8 mouse cellular contexts compared by ENCODE assay signal in the genomic region with DNA sequence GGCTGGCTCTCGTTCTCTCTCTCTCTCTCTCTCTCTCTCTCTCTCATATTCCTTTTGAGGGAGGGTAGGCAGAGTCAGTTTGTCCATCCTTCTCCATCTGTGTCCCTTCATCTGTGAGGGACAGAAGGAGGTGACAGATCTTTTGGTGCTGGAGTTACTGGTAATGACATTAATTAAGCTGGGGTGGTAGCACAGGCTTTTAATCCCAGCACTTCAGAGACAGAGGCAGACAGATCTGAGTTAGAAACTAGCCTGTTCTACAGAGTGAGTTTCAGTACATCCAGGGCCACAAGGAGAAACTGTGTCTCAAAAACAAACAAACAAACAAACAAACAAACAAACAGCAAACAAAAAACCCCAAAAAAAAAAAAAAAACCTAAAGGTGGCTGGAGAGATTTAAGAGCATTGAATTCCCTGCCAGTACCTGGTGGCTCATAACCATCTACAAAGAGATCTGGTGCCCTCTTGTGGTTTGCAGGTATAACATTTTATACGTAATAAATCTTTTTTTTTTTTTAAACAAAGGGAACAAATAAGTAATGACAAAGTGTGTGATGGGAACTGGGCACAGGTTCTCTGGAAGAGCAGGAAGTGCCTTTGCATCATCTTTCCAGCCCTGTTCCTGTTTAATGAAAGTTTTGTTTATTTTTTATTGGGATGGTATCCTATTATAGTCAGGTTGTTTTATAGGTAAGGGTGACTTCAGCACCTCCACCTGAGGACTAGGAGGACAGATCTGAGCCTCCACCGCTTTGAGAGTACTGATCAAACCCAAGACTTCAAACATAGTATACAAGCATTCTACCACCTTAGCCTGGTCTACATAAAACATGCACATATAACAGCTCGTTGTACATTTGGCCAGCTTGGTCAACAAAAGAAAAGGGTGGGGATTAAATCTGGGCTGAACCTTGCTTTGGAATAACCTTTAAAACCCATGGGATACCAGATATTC. TPM values are rescaled to one million over a fixed set of nuclear protein-coding genes. Genes with fewer than 3 reads are reported as not detected.
DNase-seq lines count a peak whose midpoint lies in the region; ATAC-seq and TF ChIP-seq lines count a peak whose summit lies in the region.

No protein-coding gene starts in this region.

- H3K9me3 ChIP-seq in hindbrain, embryonic 15.5 days, result no peaks in the 10 kb centered on the region
- no peaks in the 10 kb centered on the region for H3K9me3 ChIP-seq in hindbrain, embryonic 13.5 days
- H3K9me3 ChIP-seq in liver, embryonic 13.5 days (replicated peaks), result no peaks in the 10 kb centered on the region
- no peaks in the 10 kb centered on the region for H3K9me3 ChIP-seq in stomach, postnatal 0 days (ENCODE audit: control insufficient read depth, low read length)

- no peak for TF ChIP-seq EP300 in stomach, postnatal 0 days (optimal IDR thresholded peaks at IDR 0.05)

- no peaks in the 10 kb centered on the region for H3K27me3 ChIP-seq in hindbrain, embryonic 15.5 days
- H3K27me3 ChIP-seq in hindbrain, embryonic 13.5 days, result no peaks in the 10 kb centered on the region
- H3K27me3 ChIP-seq in liver, embryonic 13.5 days, result no peaks in the 10 kb centered on the region
- no peaks in the 10 kb centered on the region for H3K27me3 ChIP-seq in stomach, postnatal 0 days (ENCODE audit: control insufficient read depth, insufficient read depth, low read length)

- H3K4me3 ChIP-seq in hindbrain, embryonic 15.5 days, result no peak overlapping the region
- no peak overlapping the region for H3K4me3 ChIP-seq in hindbrain, embryonic 13.5 days
- H3K4me3 ChIP-seq in liver, embryonic 13.5 days (replicated peaks), result no peak overlapping the region
- no peak overlapping the region for H3K4me3 ChIP-seq in stomach, postnatal 0 days (ENCODE audit: low read depth, low read length)

- no peaks in the 10 kb centered on the region for H3K4me1 ChIP-seq in hindbrain, embryonic 15.5 days (replicated peaks)
- no peaks in the 10 kb centered on the region for H3K4me1 ChIP-seq in hindbrain, embryonic 13.5 days (replicated peaks)
- no peaks in the 10 kb centered on the region for H3K4me1 ChIP-seq in liver, embryonic 13.5 days (replicated peaks)
- no peaks in the 10 kb centered on the region for H3K4me1 ChIP-seq in stomach, postnatal 0 days (replicated peaks; ENCODE audit: control insufficient read depth, insufficient read depth)

- H3K27ac ChIP-seq in hindbrain, embryonic 15.5 days (replicated peaks), result no peak overlapping the region
- no peak overlapping the region for H3K27ac ChIP-seq in hindbrain, embryonic 13.5 days
- no peak overlapping the region for H3K27ac ChIP-seq in liver, embryonic 13.5 days
- no peak overlapping the region for H3K27ac ChIP-seq in stomach, postnatal 0 days (replicated peaks)

- H3K9ac ChIP-seq in hindbrain, embryonic 15.5 days, result no peak overlapping the region
- H3K9ac ChIP-seq in hindbrain, embryonic 13.5 days, result no peak overlapping the region
- H3K9ac ChIP-seq in liver, embryonic 13.5 days, result no peak overlapping the region
- H3K9ac ChIP-seq in stomach, postnatal 0 days (ENCODE audit: low read length), result no peak overlapping the region

- WGBS in hindbrain, embryonic 15.5 days, result 73% methylated on average over 4 of the region's 4 CpGs
- WGBS in hindbrain, embryonic 13.5 days, result 82% methylated on average over 4 of the region's 4 CpGs
- WGBS in liver, embryonic 13.5 days (ENCODE audit: insufficient replicate concordance), result 77% methylated on average over 4 of the region's 4 CpGs
- 68% methylated on average over 4 of the region's 4 CpGs for WGBS in stomach, postnatal 0 days

- H3K4me2 ChIP-seq in hindbrain, embryonic 15.5 days, result no peak overlapping the region
- no peak overlapping the region for H3K4me2 ChIP-seq in hindbrain, embryonic 13.5 days
- H3K4me2 ChIP-seq in liver, embryonic 13.5 days, result no peak overlapping the region
- no peak overlapping the region for H3K4me2 ChIP-seq in stomach, postnatal 0 days (replicated peaks; ENCODE audit: low read depth)

- H3K36me3 ChIP-seq in hindbrain, embryonic 15.5 days, result peaks cover 59% of the 10 kb centered on the region
- peaks cover 55% of the 10 kb centered on the region for H3K36me3 ChIP-seq in hindbrain, embryonic 13.5 days
- peaks cover 86% of the 10 kb centered on the region for H3K36me3 ChIP-seq in liver, embryonic 13.5 days
- H3K36me3 ChIP-seq in stomach, postnatal 0 days (ENCODE audit: control insufficient read depth, insufficient read depth, low read length), result peaks cover 8% of the 10 kb centered on the region

- peak; percentile 45 for DNase-seq in A20 (ENCODE audit: low read depth, low spot score)
- peak; percentile 23 for DNase-seq in Muller cell, postnatal 12 days (ENCODE audit: inconsistent ontology term)
- DNase-seq in liver, embryonic 13.5 days, result no peak
- no peak for DNase-seq in stomach, postnatal 0 days (ENCODE audit: low spot score)
- DNase-seq in left cerebral cortex, adult 11 months (ENCODE audit: low spot score), result no peak

- peak; percentile 48; the same call in 1 of the 2 replicates for ATAC-seq in hindbrain, embryonic 15.5 days (ENCODE audit: low FRiP score, low read depth)
- no peak for ATAC-seq in hindbrain, embryonic 13.5 days (ENCODE audit: low FRiP score)
- ATAC-seq in erythroblast, adult 5-6 weeks (replicated peaks; ENCODE audit: low FRiP score, poor library complexity, severe bottlenecking), result peak; percentile 69; the same call in 1 of the 2 replicates
- 0 out of 2 replicates have a peak, but pooled peaks have one; percentile 10 for ATAC-seq in liver, embryonic 13.5 days (ENCODE audit: low read depth)
- no peak for ATAC-seq in stomach, postnatal 0 days (ENCODE audit: low FRiP score, low TSS enrichment)

- peak; percentile 84 for TF ChIP-seq CTCF in stomach, postnatal 0 days (IDR thresholded peaks at IDR 0.05; ENCODE audit: low read depth)

RNA-seq across cellular contexts. Expression of a gene that starts 16.2 kb away (rescaled TPM):
- 67.6 and 71.7 TPM in 2 replicates for polyA plus RNA-seq in hindbrain, embryonic 15.5 days (2015; fragmentation: Nextera tagmentation; extraction: Ambion mirVana)
- 72.1 and 78.9 TPM in 2 replicates for polyA plus RNA-seq in hindbrain, embryonic 13.5 days (2015; fragmentation: Nextera tagmentation; extraction: Ambion mirVana)
- total RNA-seq in erythroblast, adult 5-6 weeks (2015; ENCODE audit: low replicate concordance), result 43.1 and 58.4 TPM in 2 replicates
- total RNA-seq in erythroblast, adult 5-6 weeks (2017; ENCODE audit: low replicate concordance), result 94.0 and 130 TPM in 2 replicates
- 51.4 and 71.1 TPM in 2 replicates for polyA plus RNA-seq in liver, embryonic 13.5 days (2015; fragmentation: Nextera tagmentation; extraction: Ambion mirVana)
- polyA plus RNA-seq in stomach, postnatal 0 days (2015; fragmentation: Nextera tagmentation; extraction: Ambion mirVana), result 20.9 and 21.4 TPM in 2 replicates

RNA-seq across cellular contexts. Expression of a gene that starts 34.6 kb away (rescaled TPM):
- 28.4 and 30.5 TPM in 2 replicates for polyA plus RNA-seq in hindbrain, embryonic 15.5 days (2015; fragmentation: Nextera tagmentation; extraction: Ambion mirVana)
- polyA plus RNA-seq in hindbrain, embryonic 13.5 days (2015; fragmentation: Nextera tagmentation; extraction: Ambion mirVana), result 28.4 and 28.7 TPM in 2 replicates
- total RNA-seq in erythroblast, adult 5-6 weeks (2015; ENCODE audit: low replicate concordance), result 26.5 and 35.5 TPM in 2 replicates
- 32.8 and 38.6 TPM in 2 replicates for total RNA-seq in erythroblast, adult 5-6 weeks (2017; ENCODE audit: low replicate concordance)
- 9.4 and 9.5 TPM in 2 replicates for polyA plus RNA-seq in liver, embryonic 13.5 days (2015; fragmentation: Nextera tagmentation; extraction: Ambion mirVana)
- polyA plus RNA-seq in stomach, postnatal 0 days (2015; fragmentation: Nextera tagmentation; extraction: Ambion mirVana), result 11.8 and 12.8 TPM in 2 replicates

Comparison
In these comparisons a context has a peak if more than half of its experiments do, and no peak if none do; other contexts are left out.
1. ATAC-seq: peak in hindbrain, embryonic 15.5 days (single experiment), erythroblast, adult 5-6 weeks (single experiment) and liver, embryonic 13.5 days (single experiment); none in hindbrain, embryonic 13.5 days (single experiment) and stomach, postnatal 0 days (single experiment).
2. DNase-seq: peak in A20 (single experiment) and Muller cell, postnatal 12 days (single experiment); none in liver, embryonic 13.5 days (single experiment), stomach, postnatal 0 days (single experiment) and left cerebral cortex, adult 11 months (single experiment).